Mouse (Mus musculus) forebrain, embryonic 14.5 days (tissue): Measurements from ENCODE around the gene Myom3. TPM values are rescaled to one million over a fixed set of nuclear protein-coding genes. Genes with fewer than 3 reads are reported as not detected.
A peak's percentile ranks its signal among the peaks of the same experiment; 100 is the strongest.

Experiments
- ATAC-seq: fragments of 200-750 bp; cut with Nextera tagmentation; 2 replicates; pipeline ENCODE4 v1.8.0; 2017; ENCODE audit warnings: mild to moderate bottlenecking, moderate library complexity
- DNase-seq: peaks from one replicate; pipeline ENCODE4 v3.0.0-alpha.2; 2015; ENCODE audit warnings: low spot score
- H3K27ac ChIP-seq: fragments of 300-500 bp; sonication (generic); 2 replicates; pipeline ENCODE4 v1.5.1; 2014; ENCODE audit warnings: low read depth, mild to moderate bottlenecking, control low read depth, low read length, moderate library complexity
- H3K27me3 ChIP-seq: fragments of 300-500 bp; sonication (generic); replicated peaks from 2 replicates; pipeline ENCODE4 v1.6.1; 2014; ENCODE audit warnings: low read length, control low read depth, mixed read lengths; ENCODE audit not compliant: control insufficient read depth, insufficient read depth
- H3K36me3 ChIP-seq: fragments of 300-500 bp; sonication (generic); 2 replicates; pipeline ENCODE4 v1.6.1; 2014; ENCODE audit warnings: low read length, control low read depth; ENCODE audit not compliant: control insufficient read depth, insufficient read depth
- H3K4me1 ChIP-seq: fragments of 300-500 bp; sonication (generic); 2 replicates; pipeline ENCODE4 v1.6.1; 2014; ENCODE audit warnings: antibody characterized with exemption, low read length, control low read depth; ENCODE audit not compliant: control insufficient read depth, insufficient read depth
- H3K4me2 ChIP-seq: fragments of 300-500 bp; sonication (generic); 2 replicates; pipeline ENCODE4 v1.6.1; 2014; ENCODE audit warnings: mild to moderate bottlenecking, control low read depth, low read length
- H3K4me3 ChIP-seq: fragments of 300-500 bp; sonication (generic); 2 replicates; pipeline ENCODE4 v1.5.1; 2014; ENCODE audit warnings: low read depth, low read length, control low read depth
- H3K9ac ChIP-seq: fragments of 300-500 bp; sonication (generic); 2 replicates; pipeline ENCODE4 v1.6.1; 2014; ENCODE audit warnings: mild to moderate bottlenecking, low read length, control low read depth, moderate library complexity
- H3K9me3 ChIP-seq: fragments of 300-500 bp; sonication (generic); replicated peaks from 2 replicates; pipeline ENCODE4 v1.6.1; 2016; ENCODE audit warnings: low read length, control low read depth, mixed read lengths; ENCODE audit not compliant: control insufficient read depth
- WGBS: fragments of 180-500 bp; shearing (Covaris S2); extraction: QIAGEN DNeasy Blood & Tissue Kit; methylation state at CpG from one replicate; pipeline ENCODE4 v1.1.7; 2014; 5-methylcytosine and 5-hydroxymethylcytosine counted together
- polyA plus RNA-seq: library from polyadenylated mRNA; unstranded; fragments of >200 nt; fragmentation: Nextera tagmentation; extraction: Ambion mirVana; gene quantifications from 2 replicates; pipeline ENCODE4 v1.2.1, GENCODE M21; 2014

Myom3 gene
- polyA plus RNA-seq, 1 experiment from 2014 or later: 0.17 TPM

- H3K9me3 ChIP-seq: no peaks in the 10 kb centered on the region
- 44% methylated on average over 12 of the region's 12 CpGs for WGBS
- no peak overlapping the region for H3K4me3 ChIP-seq
- no peaks in the 10 kb centered on the region for H3K4me1 ChIP-seq
- no peak overlapping the region for H3K27ac ChIP-seq
- H3K27me3 ChIP-seq: no peaks in the 10 kb centered on the region
- no peak overlapping the region for H3K4me2 ChIP-seq
- DNase-seq (peak; percentile 67), ATAC-seq (no peak)
- H3K36me3 ChIP-seq: no peaks in the 10 kb centered on the region
- H3K9ac ChIP-seq: no peak overlapping the region
Observed at GRCm38 (mm10) chr4:135816905-135817622, 57.5 kb downstream of the Myom3 start.

GRCm38 (mm10) chr4:135818366-135818765 lies 58.9 kb downstream of the Myom3 start:
- Histone ChIP-seq H3K4me3 (no peak overlapping the region), H3K27ac (no peak overlapping the region), H3K4me1 (no peaks in the 10 kb centered on the region), H3K9ac (no peak overlapping the region), H3K9me3 (no peaks in the 10 kb centered on the region), H3K4me2 (no peak overlapping the region), H3K27me3 (no peaks in the 10 kb centered on the region), H3K36me3 (no peaks in the 10 kb centered on the region)
- WGBS: 70% methylated on average over 3 of the region's 3 CpGs
- DNase-seq (no peak), ATAC-seq (no peak)

- ATAC-seq (no peak), DNase-seq (no peak)
- 82% methylated on average over 17 of the region's 17 CpGs for WGBS
- H3K4me2 ChIP-seq: no peak overlapping the region
- H3K4me1 ChIP-seq: no peaks in the 10 kb centered on the region
- no peak overlapping the region for H3K4me3 ChIP-seq
- no peak overlapping the region for H3K27ac ChIP-seq
- H3K27me3 ChIP-seq: no peaks in the 10 kb centered on the region
- no peaks in the 10 kb centered on the region for H3K9me3 ChIP-seq
- no peaks in the 10 kb centered on the region for H3K36me3 ChIP-seq
- no peak overlapping the region for H3K9ac ChIP-seq
Observed at GRCm38 (mm10) chr4:135819826-135820526, 60.5 kb downstream of the Myom3 start.

- Histone ChIP-seq H3K4me3 (no peak overlapping the region), H3K9me3 (no peaks in the 10 kb centered on the region), H3K9ac (no peak overlapping the region), H3K27ac (no peak overlapping the region), H3K4me1 (no peaks in the 10 kb centered on the region), H3K36me3 (no peaks in the 10 kb centered on the region), H3K27me3 (no peaks in the 10 kb centered on the region), H3K4me2 (no peak overlapping the region)
- WGBS: 89% methylated on average over 4 of the region's 4 CpGs
- DNase-seq: no peak
- ATAC-seq: no peak
Observed at GRCm38 (mm10) chr4:135821772-135822171, 62.3 kb downstream of the Myom3 start.

GRCm38 (mm10) chr4:135823298-135823697 lies 63.8 kb downstream of the Myom3 start:
- H3K4me1 ChIP-seq: no peaks in the 10 kb centered on the region
- no peak overlapping the region for H3K4me3 ChIP-seq
- no peak overlapping the region for H3K27ac ChIP-seq
- no peaks in the 10 kb centered on the region for H3K9me3 ChIP-seq
- H3K9ac ChIP-seq: no peak overlapping the region
- 68% methylated on average over 2 of the region's 2 CpGs for WGBS
- no peaks in the 10 kb centered on the region for H3K27me3 ChIP-seq
- H3K4me2 ChIP-seq: no peak overlapping the region
- DNase-seq (peak; percentile 40), ATAC-seq (no peak)
- H3K36me3 ChIP-seq: no peaks in the 10 kb centered on the region

GRCm38 (mm10) chr4:135824254-135824653 lies 64.7 kb downstream of the Myom3 start:
- no peaks in the 10 kb centered on the region for H3K9me3 ChIP-seq
- WGBS: 46% methylated on average over 8 of the region's 8 CpGs
- H3K4me2 ChIP-seq: no peak overlapping the region
- no peak overlapping the region for H3K27ac ChIP-seq
- no peaks in the 10 kb centered on the region for H3K27me3 ChIP-seq
- H3K36me3 ChIP-seq: no peaks in the 10 kb centered on the region
- H3K4me1 ChIP-seq: peaks cover 8% of the 10 kb centered on the region; the same call in 1 of the 2 replicates
- DNase-seq: peak; percentile 10
- ATAC-seq: no peak
- no peak overlapping the region for H3K4me3 ChIP-seq
- no peak overlapping the region for H3K9ac ChIP-seq

GRCm38 (mm10) chr4:135828491-135828890 lies 69.0 kb downstream of the Myom3 start:
- WGBS: 13% methylated on average over 11 of the region's 11 CpGs
- Histone ChIP-seq H3K4me1 (peaks cover 17% of the 10 kb centered on the region), H3K36me3 (no peaks in the 10 kb centered on the region), H3K4me2 (peak overlapping the region; percentile 2; the same call in 1 of the 2 replicates), H3K9me3 (no peaks in the 10 kb centered on the region), H3K9ac (no peak overlapping the region), H3K27ac (peak overlapping the region; percentile 35), H3K4me3 (no peak overlapping the region), H3K27me3 (no peaks in the 10 kb centered on the region)
- DNase-seq (peak; percentile 80), ATAC-seq (peak; percentile 55)

- DNase-seq (no peak), ATAC-seq (no peak)
- peaks cover 22% of the 10 kb centered on the region for H3K4me1 ChIP-seq
- 78% methylated on average over 11 of the region's 11 CpGs for WGBS
- H3K4me2 ChIP-seq: no peak overlapping the region
- H3K27me3 ChIP-seq: no peaks in the 10 kb centered on the region
- H3K9me3 ChIP-seq: no peaks in the 10 kb centered on the region
- no peaks in the 10 kb centered on the region for H3K36me3 ChIP-seq
- no peak overlapping the region for H3K4me3 ChIP-seq
- no peak overlapping the region for H3K27ac ChIP-seq
- no peak overlapping the region for H3K9ac ChIP-seq
Observed at GRCm38 (mm10) chr4:135832070-135832469, 72.6 kb downstream of the Myom3 start.
